Mouse (Mus musculus): ENCODE results near the gene S100a16. TPM values are rescaled to one million over a fixed set of nuclear protein-coding genes. Genes with fewer than 3 reads are reported as not detected.

The S100a16 gene
- 31.4 and 33.1 TPM in 2 replicates for polyA plus RNA-seq (2012; rRNA removed)

DNA sequence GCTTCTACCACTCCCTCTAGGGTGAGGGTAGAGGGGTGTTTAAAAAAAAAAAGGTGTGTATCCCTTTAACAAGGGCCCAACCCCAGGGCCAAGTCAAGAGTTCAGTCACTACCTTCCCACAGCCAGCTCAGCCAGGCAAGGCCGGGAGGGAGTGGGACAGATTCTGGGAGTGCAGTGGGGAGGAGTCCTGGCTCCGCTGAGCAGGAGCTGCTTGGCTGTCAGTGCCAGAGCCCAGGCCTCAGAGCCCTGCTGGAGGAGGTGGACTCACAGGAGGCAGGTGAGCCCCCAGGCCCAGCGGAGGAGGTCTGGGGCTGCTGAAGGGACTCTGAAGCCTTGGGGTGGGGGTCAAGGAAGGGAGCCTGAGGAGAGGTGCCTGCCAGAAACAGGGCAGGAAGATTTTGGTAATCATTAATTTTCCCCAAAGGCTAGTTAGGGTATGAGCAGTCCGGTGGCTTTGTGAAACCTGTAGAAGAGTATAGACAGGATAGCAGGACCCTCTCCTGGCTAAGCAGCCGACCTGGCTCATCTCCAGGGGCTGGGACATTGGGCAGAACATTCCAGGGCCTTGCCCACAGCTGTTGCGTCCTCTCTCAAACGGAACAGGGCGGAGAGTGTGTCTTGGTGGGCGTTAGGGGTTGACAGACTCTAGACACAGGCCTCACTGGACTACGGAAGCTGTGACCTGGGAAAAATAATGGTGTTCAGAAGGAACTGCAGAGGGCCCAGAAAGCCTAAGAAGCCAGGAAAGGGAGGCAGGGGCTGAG, at the start of gene S100a16:
TSS of gene S100a16 (plus strand) at position 114 of the 764 bp plus-strand sequence.

DNA sequence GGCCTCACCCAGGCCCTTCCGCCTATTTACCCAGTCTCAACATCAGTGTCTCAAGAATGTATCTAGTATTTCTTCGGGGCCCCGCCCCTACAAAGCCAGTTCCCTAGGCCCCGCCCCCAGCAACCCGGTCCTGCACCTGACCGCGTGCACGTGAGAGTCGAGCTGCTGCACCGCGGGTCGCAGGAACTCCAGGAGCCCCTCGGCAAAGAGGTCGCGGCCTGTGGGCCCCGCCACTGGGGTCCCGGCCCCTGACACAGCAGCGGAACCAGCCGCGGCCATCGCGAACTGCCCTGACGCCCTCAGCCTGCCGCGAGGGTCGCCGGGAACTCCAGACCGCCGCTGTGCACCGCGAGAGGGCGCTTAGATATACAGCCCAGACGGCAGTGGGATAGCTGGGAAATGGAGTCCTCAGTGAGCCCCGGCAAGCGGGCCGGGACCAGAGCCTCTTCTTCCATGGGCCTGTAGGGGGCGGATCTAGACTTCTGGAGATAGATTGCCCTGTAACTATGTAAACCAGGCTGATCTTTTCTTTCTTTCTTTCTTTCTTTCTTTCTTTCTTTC, 46.3 kb upstream of the S100a16 start, which contains the start of gene Snapin:
TSS of gene Snapin (minus strand) at position 338 of the 561 bp plus-strand sequence.

DNA sequence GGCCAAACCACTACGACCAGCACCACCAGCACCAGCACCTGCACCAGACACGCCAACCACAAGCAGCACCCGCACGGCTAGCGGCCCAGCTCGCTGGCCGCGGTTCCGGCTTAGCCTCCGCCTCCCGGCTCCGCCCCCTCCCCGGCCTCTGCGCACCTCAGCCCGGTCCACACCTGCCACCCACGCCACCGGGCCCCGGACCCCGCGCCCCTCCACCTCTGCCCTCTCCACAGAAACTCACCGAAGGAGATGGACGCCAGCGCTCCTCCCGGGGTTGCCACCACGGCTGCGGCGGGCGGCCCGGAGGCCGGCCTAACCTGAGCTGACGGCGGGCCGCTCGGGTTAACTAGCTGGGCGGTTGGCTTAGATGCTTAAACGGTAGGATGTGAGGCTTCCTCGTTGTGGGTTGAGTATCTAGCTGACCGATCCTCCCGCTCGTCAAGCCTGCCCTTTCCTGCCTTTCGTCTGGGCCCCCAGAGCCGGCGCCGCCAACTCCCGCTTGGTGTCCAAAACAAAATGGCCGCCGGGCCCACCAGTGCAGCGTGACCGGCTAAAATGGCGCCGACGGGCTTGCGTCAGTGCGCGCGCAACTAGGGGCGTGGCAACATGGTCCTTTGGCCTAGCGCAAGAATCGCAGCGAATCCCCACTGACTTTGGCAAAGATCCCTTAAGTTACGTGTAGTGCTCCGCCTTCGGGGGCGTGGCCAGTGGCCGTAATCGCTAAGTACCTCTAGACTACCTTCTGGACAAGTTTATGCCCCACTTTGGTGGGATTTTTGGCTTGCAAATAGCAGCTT, 27.9 kb upstream of the S100a16 start, which contains the start of gene Chtop:
TSS of gene Chtop (minus strand) at position 549 of the 797 bp plus-strand sequence.

DNA sequence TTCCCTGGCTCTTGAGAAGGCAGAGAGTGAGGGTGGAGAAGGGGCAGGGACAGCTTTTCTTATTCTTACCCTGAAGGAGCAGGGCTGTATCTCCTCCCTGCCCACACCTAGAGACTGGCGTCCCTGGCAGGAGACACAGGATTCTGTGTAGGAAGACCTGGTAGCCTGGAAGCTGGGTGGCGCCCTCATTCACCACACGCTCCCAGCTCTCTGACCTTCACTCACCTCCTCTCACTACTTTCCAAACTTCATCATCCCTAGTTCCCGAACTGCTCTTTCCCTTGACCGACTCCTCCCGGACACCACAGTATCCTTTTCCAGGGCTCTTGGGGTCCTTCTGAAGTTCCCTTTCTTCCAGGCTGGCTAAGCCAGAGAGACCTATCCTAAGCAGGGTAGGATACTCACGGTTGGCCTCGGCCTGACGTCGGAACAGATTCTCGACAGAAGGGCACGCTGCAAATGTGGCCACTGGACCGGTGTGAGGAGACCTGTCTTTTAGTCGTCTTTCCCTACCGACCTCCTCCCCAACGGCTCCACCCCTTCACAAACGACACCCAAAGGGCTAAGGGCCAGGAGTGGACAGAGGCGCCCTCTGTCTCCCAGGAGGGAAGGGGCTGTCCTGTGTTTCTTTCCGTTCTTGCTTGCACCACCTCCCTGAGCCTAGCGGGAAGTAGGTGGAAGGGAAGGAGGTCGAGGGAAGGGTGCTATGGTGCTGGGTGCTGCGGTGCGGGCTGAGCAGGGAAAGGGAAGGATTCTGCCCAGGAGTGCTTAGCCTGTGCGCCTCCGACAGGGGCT, 23.1 kb upstream of the S100a16 start, which contains the start of the genes S100a1 and S100a13:
TSS of gene S100a1 (minus strand) at position 597 of the 795 bp plus-strand sequence.
TSS of gene S100a13 (plus strand) at position 640 of the 795 bp plus-strand sequence.

DNA sequence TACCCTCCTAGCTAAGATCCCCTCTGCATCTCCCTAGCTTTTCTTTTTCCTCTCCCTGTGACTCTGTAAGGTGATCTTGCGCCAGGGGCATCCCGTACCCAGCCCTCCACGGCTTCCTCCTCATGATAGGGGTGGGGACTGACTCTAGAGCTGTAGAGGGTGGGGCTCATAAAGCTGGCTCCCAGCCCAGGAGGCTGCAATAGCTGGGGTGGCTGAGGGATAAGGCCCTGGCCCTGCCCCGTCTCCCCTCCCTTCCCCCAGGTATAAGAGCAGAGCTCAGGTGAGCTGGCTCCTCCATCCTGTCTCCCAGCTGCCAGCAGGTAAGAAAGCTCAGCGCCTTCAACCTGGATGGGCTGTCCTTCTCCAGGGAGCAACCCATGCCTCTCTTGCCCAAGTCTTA, 10.5 kb upstream of the S100a16 start, which contains the start of gene S100a14:
TSS of gene S100a14 (plus strand) at position 277 of the 400 bp plus-strand sequence.

DNA sequence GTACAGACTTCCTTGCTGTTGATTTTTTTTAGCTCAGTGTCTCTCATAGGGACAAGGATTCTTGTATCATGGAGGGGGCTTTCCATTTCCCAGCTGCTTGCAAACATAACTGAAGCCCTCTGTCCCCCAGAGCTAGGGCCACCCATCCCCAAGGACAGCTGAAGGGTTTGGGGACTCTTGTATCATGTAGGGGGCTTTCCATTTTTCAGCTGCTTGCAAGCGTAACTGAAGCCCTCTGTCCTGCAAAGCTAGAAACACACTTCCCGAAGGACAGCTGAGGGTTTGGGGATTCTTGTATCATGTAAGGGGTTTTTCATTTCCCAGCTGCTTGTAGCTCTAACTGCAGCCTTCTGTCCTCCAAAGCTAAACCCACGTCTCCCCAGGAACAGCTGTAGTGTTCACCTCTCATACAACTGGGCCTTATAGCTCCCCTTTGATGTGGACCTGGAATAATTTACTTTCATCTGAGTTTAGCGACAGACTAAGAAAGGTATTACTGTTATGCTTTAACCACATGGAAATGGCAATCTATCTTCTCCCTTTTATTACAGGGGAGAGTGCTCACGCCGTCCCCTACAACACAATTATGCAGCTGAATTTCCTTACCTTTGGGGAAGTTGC, 23.1 kb downstream of the S100a16 start, which contains the start of gene S100a3:
TSS of gene S100a3 (plus strand) at position 571 of the 621 bp plus-strand sequence.

DNA sequence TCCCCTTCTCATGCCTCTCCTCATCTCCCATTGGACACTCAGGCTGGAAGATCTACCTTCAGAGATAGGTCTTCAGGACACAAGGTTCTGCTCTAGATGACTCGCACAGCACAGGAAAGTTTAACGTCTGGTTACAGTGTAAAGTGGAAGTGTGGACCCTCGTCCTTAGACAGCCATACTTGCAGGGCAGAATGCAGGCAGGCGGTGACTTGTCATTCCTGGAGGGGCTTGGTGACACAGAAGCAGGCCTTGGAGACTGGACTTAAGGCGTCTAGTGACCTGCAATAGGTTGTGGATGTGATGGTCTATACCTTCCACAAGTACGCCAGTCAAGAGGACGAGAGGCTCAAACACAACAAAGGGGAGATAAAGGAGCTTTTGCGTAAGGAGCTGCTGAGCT, 52.9 kb downstream of the S100a16 start, which contains the start of gene S100a2:
TSS of gene S100a2 (plus strand) at position 301 of the 400 bp plus-strand sequence.

Other genes starting within 250 kb of the S100a16 start
- gene Gatad2b, start 244.1 kb upstream of the S100a16 start, polyA plus RNA-seq (2012; rRNA removed) = 24.3 and 31.8 TPM in 2 replicates
- gene Slc27a3, start 147.3 kb upstream of the S100a16 start, polyA plus RNA-seq (2012; rRNA removed) = 52.9 and 54.6 TPM in 2 replicates
- gene Ints3, start 103.6 kb upstream of the S100a16 start, polyA plus RNA-seq (2012; rRNA removed) = 53.9 and 55.9 TPM in 2 replicates
- gene Npr1, start 71.4 kb upstream of the S100a16 start, polyA plus RNA-seq (2012; rRNA removed) = 5.7 and 6.3 TPM in 2 replicates
- gene Ilf2, start 61.1 kb upstream of the S100a16 start, polyA plus RNA-seq (2012; rRNA removed) = 168 and 169 TPM in 2 replicates
- gene Snapin, start 46.2 kb upstream of the S100a16 start, polyA plus RNA-seq (2012; rRNA removed) = 46.0 and 48.7 TPM in 2 replicates
- gene Chtop, start 27.8 kb upstream of the S100a16 start, polyA plus RNA-seq (2012; rRNA removed) = 200 and 201 TPM in 2 replicates
- 36.3 and 42.0 TPM in 2 replicates for gene S100a1, start 22.9 kb upstream of the S100a16 start, polyA plus RNA-seq (2012; rRNA removed)
- gene S100a13, start 22.8 kb upstream of the S100a16 start, polyA plus RNA-seq (2012; rRNA removed) = 12.6 and 13.2 TPM in 2 replicates
- 0.16 and 6.2 TPM in 2 replicates for gene S100a14, start 10.4 kb upstream of the S100a16 start, polyA plus RNA-seq (2012; rRNA removed)
- 0.41 and 0.56 TPM in 2 replicates for gene S100a3, start 23.3 kb downstream of the S100a16 start, polyA plus RNA-seq (2012; rRNA removed)
- gene S100a2, start 53.0 kb downstream of the S100a16 start, polyA plus RNA-seq (2012; rRNA removed) = not detected in 2 replicates
- not detected in 2 replicates for gene Gm42674, start 64.7 kb downstream of the S100a16 start, polyA plus RNA-seq (2012; rRNA removed)
- gene S100a4, start 66.5 kb downstream of the S100a16 start, polyA plus RNA-seq (2012; rRNA removed) = 6.6 and 8.4 TPM in 2 replicates
- gene S100a5, start 71.3 kb downstream of the S100a16 start, polyA plus RNA-seq (2012; rRNA removed) = not detected in 2 replicates
- gene S100a6, start 75.6 kb downstream of the S100a16 start, polyA plus RNA-seq (2012; rRNA removed) = 28.5 and 123 TPM in 2 replicates
- 0.27 and 0.60 TPM in 2 replicates for gene S100a7a, start 116.8 kb downstream of the S100a16 start, polyA plus RNA-seq (2012; rRNA removed)
- gene S100a8, start 131.7 kb downstream of the S100a16 start, polyA plus RNA-seq (2012; rRNA removed) = 1.2 and 7.6 TPM in 2 replicates
- gene S100a9, start 158.5 kb downstream of the S100a16 start, polyA plus RNA-seq (2012; rRNA removed) = 3.2 and 15.0 TPM in 2 replicates
- not detected in 2 replicates for gene Pglyrp4, start 189.7 kb downstream of the S100a16 start, polyA plus RNA-seq (2012; rRNA removed)
- gene Gm5849, start 240.6 kb downstream of the S100a16 start, polyA plus RNA-seq (2012; rRNA removed) = not detected in 2 replicates